Mouse (Mus musculus) MEL (cell line): Measurements from ENCODE around the gene Hnf1b. TPM values are rescaled to one million over a fixed set of nuclear protein-coding genes. Genes with fewer than 3 reads are reported as not detected.
A peak's percentile ranks its signal among the peaks of the same experiment; 100 is the strongest.

Experiments used
- DNase-seq: peaks from one replicate; pipeline ENCODE4 v3.0.0; 2011; ENCODE audit warnings: low read depth, low spot score
- H3K27ac ChIP-seq: 2 replicates; pipeline ENCODE4 v1.5.1; 2012; ENCODE audit warnings: low read depth, mild to moderate bottlenecking, control low read depth, low read length, moderate library complexity; ENCODE audit not compliant: control insufficient read depth
- H3K27me3 ChIP-seq, 2 experiments: fragments of 150-350 bp in 1 of 2; sonication (generic) in 1 of 2; 2 replicates each; pipeline ENCODE4 v1.6.1; 2012; ENCODE audit warnings: low read length in 2 of 2, mild to moderate bottlenecking in 2 of 2, improper control_type of control experiment in 1 of 2, moderate library complexity in 1 of 2; ENCODE audit not compliant: insufficient read depth in 2 of 2, control insufficient read depth in 1 of 2
- H3K36me3 ChIP-seq, 2 experiments: 2 replicates each; pipeline ENCODE4 v1.6.1; 2012 to 2014; ENCODE audit warnings: low read length in 2 of 2, improper control_type of control experiment in 1 of 2, inconsistent platforms in 1 of 2, mild to moderate bottlenecking in 1 of 2; ENCODE audit not compliant: insufficient read depth in 2 of 2, control insufficient read depth in 1 of 2
- H3K4me1 ChIP-seq, 2 experiments: fragments of 150-350 bp in 1 of 2; sonication (generic) in 1 of 2; 2 replicates each; pipeline ENCODE4 v1.6.1; 2012; ENCODE audit warnings: low read length in 2 of 2, improper control_type of control experiment in 1 of 2, mild to moderate bottlenecking in 1 of 2; ENCODE audit not compliant: insufficient read depth in 2 of 2, control insufficient read depth in 1 of 2
- H3K4me3 ChIP-seq, 2 experiments: fragments of 150-350 bp in 1 of 2; sonication (generic) in 1 of 2; 2 replicates each; pipeline ENCODE4 v1.5.1; 2012; ENCODE audit warnings: low read depth in 2 of 2, low read length in 2 of 2, mild to moderate bottlenecking in 2 of 2, moderate library complexity in 2 of 2, control low read depth in 1 of 2, improper control_type of control experiment in 1 of 2; ENCODE audit not compliant: control insufficient read depth in 1 of 2, insufficient read depth in 1 of 2
- H3K79me2 ChIP-seq: 2 replicates; pipeline ENCODE4 v1.6.1; 2012; ENCODE audit warnings: mild to moderate bottlenecking, low read length, moderate library complexity; ENCODE audit not compliant: control insufficient read depth, poor library complexity, insufficient read depth
- H3K9ac ChIP-seq: 2 replicates; pipeline ENCODE4 v1.6.1; 2012; ENCODE audit warnings: low read depth, mild to moderate bottlenecking, control low read depth, low read length, moderate library complexity; ENCODE audit not compliant: control insufficient read depth, poor library complexity, severe bottlenecking
- H3K9me3 ChIP-seq: fragments of 150-350 bp; sonication (generic); replicated peaks from 2 replicates; pipeline ENCODE4 v1.6.1; 2012; ENCODE audit warnings: mild to moderate bottlenecking, low read length, improper control_type of control experiment, moderate library complexity; ENCODE audit not compliant: insufficient read depth
- BHLHE40 ChIP-seq: IDR thresholded peaks from 2 replicates; pipeline ENCODE4 v1.6.1; 2012; ENCODE audit warnings: low read depth, mild to moderate bottlenecking, inconsistent platforms, low read length, improper control_type of control experiment, borderline replicate concordance
- CTCF ChIP-seq, 3 experiments: IDR thresholded peaks in 2 of 3; conservative IDR thresholded peaks in 1 of 3; 2 replicates each; pipeline ENCODE4 v1.5.1; 2011 to 2012; ENCODE audit warnings: low read length in 3 of 3, low read depth in 2 of 3, mild to moderate bottlenecking in 2 of 3, improper control_type of control experiment in 1 of 3, inconsistent platforms in 1 of 3, mixed read lengths in 1 of 3, moderate library complexity in 1 of 3; ENCODE audit not compliant: control insufficient read depth in 1 of 3, insufficient read depth in 1 of 3, poor library complexity in 1 of 3, severe bottlenecking in 1 of 3
- ELF1 ChIP-seq: IDR thresholded peaks from 2 replicates; pipeline ENCODE4 v1.6.1; 2014; ENCODE audit warnings: low read depth, mild to moderate bottlenecking, inconsistent platforms, low read length, improper control_type of control experiment, moderate library complexity
- GATA1 ChIP-seq: IDR thresholded peaks from 2 replicates; pipeline ENCODE4 v1.6.1; 2011; ENCODE audit warnings: low read depth, low read length, improper control_type of control experiment
- HCFC1 ChIP-seq: IDR thresholded peaks from 2 replicates; pipeline ENCODE4 v1.6.1; 2012; ENCODE audit warnings: low read depth, mild to moderate bottlenecking, inconsistent platforms, low read length, improper control_type of control experiment, moderate library complexity
- MAX ChIP-seq: IDR thresholded peaks from 2 replicates; pipeline ENCODE4 v1.6.1; 2011; ENCODE audit warnings: low read length, improper control_type of control experiment
- MAZ ChIP-seq: IDR thresholded peaks from 2 replicates; pipeline ENCODE4 v1.6.1; 2012; ENCODE audit warnings: low read depth, mild to moderate bottlenecking, inconsistent platforms, low read length, improper control_type of control experiment
- MYB ChIP-seq: IDR thresholded peaks from 2 replicates; pipeline ENCODE4 v1.6.1; 2011; ENCODE audit warnings: mild to moderate bottlenecking, low read depth, low read length, improper control_type of control experiment
- RAD21 ChIP-seq: IDR thresholded peaks from 2 replicates; pipeline ENCODE4 v1.6.1; 2011; ENCODE audit warnings: mild to moderate bottlenecking, low read depth, low read length, improper control_type of control experiment
- SMC3 ChIP-seq: IDR thresholded peaks from 2 replicates; pipeline ENCODE4 v1.6.1; 2011; ENCODE audit warnings: low read depth, low read length, improper control_type of control experiment
- TCF12 ChIP-seq: IDR thresholded peaks from 2 replicates; pipeline ENCODE4 v1.6.1; 2014; ENCODE audit warnings: low read depth, mild to moderate bottlenecking, inconsistent platforms, low read length, improper control_type of control experiment, moderate library complexity
- USF2 ChIP-seq, 2 experiments: IDR thresholded peaks; 2 replicates each; pipeline ENCODE4 v1.6.1; 2011 to 2012; ENCODE audit warnings: improper control_type of control experiment in 2 of 2, low read length in 2 of 2, borderline replicate concordance in 1 of 2, inconsistent platforms in 1 of 2, low read depth in 1 of 2, mild to moderate bottlenecking in 1 of 2; ENCODE audit not compliant: insufficient read depth in 1 of 2
- ZC3H11A ChIP-seq: IDR thresholded peaks from 2 replicates; pipeline ENCODE4 v1.6.1; 2012; ENCODE audit warnings: low read depth, mild to moderate bottlenecking, inconsistent platforms, low read length, improper control_type of control experiment
- ZNF384 ChIP-seq: IDR thresholded peaks from 2 replicates; pipeline ENCODE4 v1.6.1; 2012; ENCODE audit warnings: low read depth, mild to moderate bottlenecking, inconsistent platforms, low read length, improper control_type of control experiment
- polyA plus RNA-seq, 2 experiments: library from polyadenylated mRNA; stranded (reverse) in 1 of 2; unstranded in 1 of 2; fragments of >175 nt in 1 of 2; fragments of >200 nt in 1 of 2; gene quantifications; 2 replicates each; pipeline versions ENCODE4 v1.2.1 to v1.2.4; 2012; ENCODE audit warnings: low replicate concordance in 2 of 2, low read depth in 1 of 2; ENCODE audit not compliant: insufficient read length in 2 of 2, insufficient read depth in 1 of 2, missing spikeins in 1 of 2
- total RNA-seq: library from RNA; depleted of rRNA; stranded (reverse); fragments of 300-350 nt; gene quantifications from 2 replicates; pipeline ENCODE4 v1.2.3, GENCODE M21; 2012

The Hnf1b gene
- total and polyA plus RNA-seq, 3 experiments: not detected

DNA sequence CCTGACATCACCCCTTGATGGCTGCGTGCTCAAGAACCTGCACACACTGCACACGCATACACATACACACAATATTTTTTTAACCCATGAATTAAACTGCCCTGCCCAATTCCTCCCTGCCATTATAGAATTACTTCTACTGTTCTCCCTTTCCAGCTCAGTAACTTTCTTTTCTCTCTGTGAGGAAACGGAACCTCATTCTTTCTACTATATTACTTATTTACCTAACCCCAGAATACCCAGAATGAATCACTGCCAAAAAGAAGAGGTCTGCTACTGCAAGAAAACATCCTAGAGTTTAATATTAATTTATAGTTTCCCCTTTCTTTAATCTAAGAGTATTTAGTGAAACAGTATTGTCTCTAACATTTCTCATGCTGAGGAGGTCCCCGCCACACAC lies 83.5 kb downstream of the Hnf1b start:
- H3K27ac ChIP-seq: no peak overlapping the region
- H3K4me1 ChIP-seq: no peaks in the 10 kb centered on the region
- DNase-seq: no peak
- no peak overlapping the region for H3K4me3 ChIP-seq
- no peaks in the 10 kb centered on the region for H3K79me2 ChIP-seq
- H3K9ac ChIP-seq: no peak overlapping the region
- no peaks in the 10 kb centered on the region for H3K9me3 ChIP-seq
- no peaks in the 10 kb centered on the region for H3K36me3 ChIP-seq
- peaks cover 9 to 22% of the 10 kb centered on the region in 2 experiments for H3K27me3 ChIP-seq
- TF ChIP-seq GATA1 (no peak), BHLHE40 (no peak), MYB (no peak), MAZ (no peak)
- TF ChIP-seq, all 39 proteins: peak for 0

DNA sequence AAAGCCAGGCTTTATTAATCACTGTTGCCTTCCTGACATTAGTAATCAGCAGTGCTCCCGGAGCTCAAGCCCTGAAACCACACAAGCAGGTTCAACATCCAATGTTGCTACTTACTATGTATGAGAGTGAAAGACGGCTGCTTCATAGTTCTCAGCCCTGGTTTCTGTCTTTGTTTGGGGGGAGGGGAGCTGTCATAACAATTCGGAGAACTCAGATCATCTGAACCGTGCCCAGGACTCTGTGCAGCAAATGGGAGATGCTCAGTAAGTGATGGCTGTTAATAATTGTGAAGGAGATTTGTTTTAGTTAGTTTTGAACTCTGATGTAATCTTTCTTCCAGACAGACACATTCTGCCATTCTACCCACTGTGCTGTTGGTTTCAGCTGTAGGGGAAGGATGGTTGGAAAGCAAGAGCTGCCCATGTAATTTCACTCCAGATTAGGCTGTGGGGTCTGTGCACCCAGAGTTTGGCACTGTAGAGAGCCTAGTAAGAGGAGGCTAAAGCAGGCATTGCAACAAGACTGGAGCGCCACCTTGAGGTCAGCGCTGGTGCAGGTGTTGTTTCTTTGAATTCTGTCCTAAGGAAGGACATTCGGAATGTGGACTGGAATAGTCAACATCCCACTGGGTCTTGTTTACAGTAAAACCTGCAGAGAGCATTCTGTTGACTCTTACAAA lies 86.3 kb downstream of the Hnf1b start:
- no peaks in the 10 kb centered on the region for H3K9me3 ChIP-seq
- DNase-seq: peak; percentile 83
- H3K36me3 ChIP-seq: peaks cover 0 to 2% of the 10 kb centered on the region in 2 experiments; a peak in 1 of 4 replicates
- no peak overlapping the region for H3K9ac ChIP-seq
- TF ChIP-seq ELF1 (no peak), HCFC1 (0 out of 2 replicates have a peak, but pooled peaks have one; percentile 35), TCF12 (0 out of 2 replicates have a peak, but pooled peaks have one; percentile 19), ZNF384 (no peak), RAD21 (peak; percentile 89), CTCF (IDR thresholded peaks at IDR 0.05 in 2 of 3, conservative IDR thresholded peaks at IDR 0.05 in 1 of 3; ENCODE audit: control insufficient read depth in 1 of 3, insufficient read depth in 1 of 3, low read depth in 2 of 3, low read length in 3 of 3, poor library complexity in 1 of 3, severe bottlenecking in 1 of 3) (peak; percentile 95 to 97 (median 96)), BHLHE40 (no peak), MAX (no peak), SMC3 (peak; percentile 77), ZC3H11A (peak; percentile 53)
- TF ChIP-seq, all 39 proteins: peak for 6
- no peaks in the 10 kb centered on the region for H3K79me2 ChIP-seq
- peaks cover 3 to 16% of the 10 kb centered on the region in 2 experiments; a peak in 3 of 4 replicates for H3K27me3 ChIP-seq
- peaks cover 0 to 2% of the 10 kb centered on the region in 2 experiments; a peak in 1 of 4 replicates for H3K4me1 ChIP-seq
- H3K27ac ChIP-seq: no peak overlapping the region
- no peak overlapping the region for H3K4me3 ChIP-seq

GRCm38 (mm10) chr11:83938556-83938955 lies 88.7 kb downstream of the Hnf1b start:
- Histone ChIP-seq H3K79me2 (peaks cover 13% of the 10 kb centered on the region), H3K27ac (no peak overlapping the region), H3K4me1 (peaks cover 4 to 7% of the 10 kb centered on the region in 2 experiments; a peak in 1 of 4 replicates), H3K9me3 (no peaks in the 10 kb centered on the region), H3K4me3 (no peak overlapping the region), H3K9ac (no peak overlapping the region), H3K27me3 (peaks cover 1 to 3% of the 10 kb centered on the region in 2 experiments; a peak in 2 of 4 replicates), H3K36me3 (peaks cover 0 to 12% of the 10 kb centered on the region in 2 experiments; a peak in 2 of 4 replicates)
- no peak for DNase-seq
- TF ChIP-seq CTCF (IDR thresholded peaks at IDR 0.05 in 2 of 3, conservative IDR thresholded peaks at IDR 0.05 in 1 of 3; ENCODE audit: control insufficient read depth in 1 of 3, insufficient read depth in 1 of 3, low read depth in 2 of 3, low read length in 3 of 3, poor library complexity in 1 of 3, severe bottlenecking in 1 of 3) (no peak), TCF12 (no peak), USF2 (IDR thresholded peaks at IDR 0.05; ENCODE audit: borderline replicate concordance in 1 of 2, insufficient read depth in 1 of 2, low read depth in 1 of 2, low read length in 2 of 2) (no peak)
